ENCODE assay signal across 22 mouse cellular contexts in genomic region chr6:38859819-38860218, GRCm38 (mm10).
"Had no signal": no experiment of that assay in that cellular context is flagged by ENCODE, and none has a peak within 500 bp of the region (broad histone marks: within the 10 kb centered on the region; RNA-seq: fewer than 3 reads in every experiment).

No protein-coding gene starts in this region.

- H3K27me3 ChIP-seq: heart, embryonic 12.5 days; hindbrain, embryonic 12.5 days; intestine, embryonic 15.5 days; limb, embryonic 13.5 days; limb, embryonic 15.5 days had no signal

- H3K9me3 ChIP-seq: heart, embryonic 12.5 days; hindbrain, embryonic 10.5 days; hindbrain, embryonic 12.5 days; intestine, embryonic 15.5 days; limb, embryonic 13.5 days; limb, embryonic 15.5 days had no signal

- H3K36me3 ChIP-seq: heart, embryonic 12.5 days; hindbrain, embryonic 10.5 days; hindbrain, embryonic 12.5 days; intestine, embryonic 15.5 days; limb, embryonic 13.5 days; limb, embryonic 15.5 days had no signal

- ATAC-seq: hindbrain, embryonic 16.5 days; inflammation-experienced regulatory T-cells, adult 6 months; intestine, embryonic 15.5 days; intestine, postnatal 0 days had no signal

- H3K27ac ChIP-seq: gastrocnemius, adult 2 months; heart, adult 2 months; hindbrain, embryonic 10.5 days; hindbrain, embryonic 12.5 days; hindbrain, embryonic 14.5 days; intestine, embryonic 15.5 days; layer of hippocampus, adult 2 months; left cerebral cortex, adult 2 months; limb, embryonic 13.5 days; limb, embryonic 15.5 days had no signal

- H3K9ac ChIP-seq: heart, embryonic 12.5 days; hindbrain, embryonic 12.5 days; hindbrain, embryonic 14.5 days; intestine, embryonic 15.5 days; limb, embryonic 13.5 days; limb, embryonic 15.5 days had no signal

- H3K4me3 ChIP-seq: gastrocnemius, adult 2 months; heart, adult 2 months; heart, embryonic 12.5 days; hindbrain, embryonic 10.5 days; hindbrain, embryonic 12.5 days; intestine, embryonic 15.5 days; layer of hippocampus, adult 2 months; left cerebral cortex, adult 2 months; limb, embryonic 13.5 days; limb, embryonic 15.5 days had no signal

- H3K4me2 ChIP-seq: heart, embryonic 12.5 days; hindbrain, embryonic 12.5 days; hindbrain, embryonic 14.5 days; intestine, embryonic 15.5 days; limb, embryonic 13.5 days; limb, embryonic 15.5 days had no signal

- DNase-seq: gastrocnemius, adult 2 months; gastrocnemius, postnatal 10 days; gastrocnemius, postnatal 25 days; heart, adult 2 months; heart, postnatal 10 days; kidney, adult 8-10 months; kidney, postnatal 10 days; kidney, postnatal 25 days; kidney, postnatal 4 days; lung, adult 2 months had no signal
